Mouse (Mus musculus): ENCODE measurements around the gene Pus7. TPM values are rescaled to one million over a fixed set of nuclear protein-coding genes. Genes with fewer than 3 reads are reported as not detected.

Gene Pus7
- total RNA-seq, 2 experiments from 2014 or later: 15.7 to 19.4 TPM

Other genes with a start within 250 kb of the Pus7 start
- gene Srpk2, start 99.1 kb downstream of the Pus7 start, total RNA-seq (2021): 10 to 100 TPM; 47.2 to 56.2 TPM
- 10 to 100 TPM; 17.4 to 20.8 TPM for gene Rint1, start 4.0 kb upstream of the Pus7 start, total RNA-seq (2021)
- gene Tomm7, start 60.5 kb upstream of the Pus7 start, total RNA-seq (2021): 10 to 100 TPM; 54.7 to 58.0 TPM
- gene Fam126a, start 247.0 kb upstream of the Pus7 start, total RNA-seq (2021): 10 to 100 TPM; 32.6 to 32.7 TPM